Mouse (Mus musculus) limb, embryonic 10.5 days (tissue): ENCODE measurements around the gene Pdxp. TPM values are rescaled to one million over a fixed set of nuclear protein-coding genes. Genes with fewer than 3 reads are reported as not detected.

ENCODE experiments used
- DNase-seq: peaks from one replicate; pipeline ENCODE4 v3.0.0-alpha.2; 2017; ENCODE audit warnings: low spot score
- H3K27ac ChIP-seq: fragments of 300-500 bp; sonication (generic); 2 replicates; pipeline ENCODE4 v1.5.1; 2016; ENCODE audit warnings: mild to moderate bottlenecking
- H3K27me3 ChIP-seq: fragments of 300-500 bp; sonication (generic); 2 replicates; pipeline ENCODE4 v1.6.1; 2016; ENCODE audit warnings: low read depth, mild to moderate bottlenecking; ENCODE audit not compliant: poor library complexity, severe bottlenecking
- H3K36me3 ChIP-seq: fragments of 300-500 bp; sonication (generic); 2 replicates; pipeline ENCODE4 v1.6.1; 2016; ENCODE audit warnings: mild to moderate bottlenecking, moderate library complexity
- H3K4me1 ChIP-seq: fragments of 300-500 bp; sonication (generic); 2 replicates; pipeline ENCODE4 v1.6.1; 2016
- H3K4me3 ChIP-seq: fragments of 300-500 bp; sonication (generic); 2 replicates; pipeline ENCODE4 v1.5.1; 2016; ENCODE audit warnings: mild to moderate bottlenecking, moderate library complexity
- H3K9me3 ChIP-seq: fragments of 300-500 bp; sonication (generic); replicated peaks from 2 replicates; pipeline ENCODE4 v1.6.1; 2016; ENCODE audit warnings: mild to moderate bottlenecking
- WGBS: fragments of 180-500 bp; shearing (Covaris S2); methylation state at CpG from one replicate; pipeline ENCODE4 v1.1.7; 2016; 5-methylcytosine and 5-hydroxymethylcytosine counted together
- polyA plus RNA-seq: library from polyadenylated mRNA; unstranded; fragments of >200 nt; fragmentation: Nextera tagmentation; extraction: Ambion mirVana; gene quantifications from 2 replicates; pipeline ENCODE4 v1.2.1, GENCODE M21; 2016

The Pdxp gene
- polyA plus RNA-seq, 1 experiment from 2014 or later = 37.1 TPM

- no peak overlapping the region for H3K4me3 ChIP-seq
- WGBS = 87% methylated on average over 7 of the region's 7 CpGs
- peak overlapping the region; percentile 61; the same call in 1 of the 2 replicates for H3K27ac ChIP-seq
- no peaks in the 10 kb centered on the region for H3K9me3 ChIP-seq
- H3K4me1 ChIP-seq = peaks cover 48% of the 10 kb centered on the region
- no peaks in the 10 kb centered on the region for H3K27me3 ChIP-seq
- DNase-seq = no peak
- H3K36me3 ChIP-seq = peaks cover 27% of the 10 kb centered on the region
These were observed 9.0 kb downstream of the Pdxp start for GRCm38 (mm10) chr15:78922700-78923099.

GRCm38 (mm10) chr15:78923585-78923984 lies 9.9 kb downstream of the Pdxp start:
- 39% methylated on average over 6 of the region's 6 CpGs for WGBS
- H3K4me1 ChIP-seq = peaks cover 51% of the 10 kb centered on the region
- no peak overlapping the region for H3K4me3 ChIP-seq
- H3K27ac ChIP-seq = peak overlapping the region; percentile 61
- peaks cover 22% of the 10 kb centered on the region for H3K36me3 ChIP-seq
- H3K27me3 ChIP-seq = no peaks in the 10 kb centered on the region
- H3K9me3 ChIP-seq = no peaks in the 10 kb centered on the region
- no peak for DNase-seq

GRCm38 (mm10) chr15:78925129-78925528 lies 11.4 kb downstream of the Pdxp start:
- no peaks in the 10 kb centered on the region for H3K27me3 ChIP-seq
- no peak overlapping the region for H3K4me3 ChIP-seq
- H3K27ac ChIP-seq = peak overlapping the region; percentile 92
- H3K36me3 ChIP-seq = peaks cover 21% of the 10 kb centered on the region
- no peaks in the 10 kb centered on the region for H3K9me3 ChIP-seq
- peaks cover 52% of the 10 kb centered on the region for H3K4me1 ChIP-seq
- no peak for DNase-seq
- 46% methylated on average over 8 of the region's 8 CpGs for WGBS

- peak within 1 kb of the TSS; percentile 56 for H3K4me3 ChIP-seq
- peaks cover 52% of the 10 kb centered on the region for H3K4me1 ChIP-seq
- DNase-seq = peak; percentile 87
- 7% methylated on average over 20 of the region's 20 CpGs for WGBS
- peaks cover 21% of the 10 kb centered on the region for H3K36me3 ChIP-seq
- no peaks in the 10 kb centered on the region for H3K9me3 ChIP-seq
- H3K27ac ChIP-seq = peak within 1 kb of the TSS; percentile 92
- H3K27me3 ChIP-seq = no peaks in the 10 kb centered on the region
These were observed 12.6 kb downstream of the Pdxp start, which contains the start of gene Lgals1 for GRCm38 (mm10) chr15:78926021-78926919. Gene Lgals1, plus strand, starts transcription at chr15:78926725.

GRCm38 (mm10) chr15:78927021-78927787 lies 13.5 kb downstream of the Pdxp start:
- H3K36me3 ChIP-seq = peaks cover 21% of the 10 kb centered on the region
- DNase-seq = no peak
- WGBS = 17% methylated on average over 15 of the region's 15 CpGs
- no peaks in the 10 kb centered on the region for H3K27me3 ChIP-seq
- peak overlapping the region; percentile 56 for H3K4me3 ChIP-seq
- H3K4me1 ChIP-seq = peaks cover 52% of the 10 kb centered on the region
- no peaks in the 10 kb centered on the region for H3K9me3 ChIP-seq
- peak overlapping the region; percentile 92 for H3K27ac ChIP-seq

- no peaks in the 10 kb centered on the region for H3K27me3 ChIP-seq
- peak overlapping the region; percentile 92 for H3K27ac ChIP-seq
- peak; percentile 93 for DNase-seq
- WGBS = under 1% methylated on average over 33 of the region's 35 CpGs
- peak overlapping the region; percentile 56 for H3K4me3 ChIP-seq
- H3K9me3 ChIP-seq = no peaks in the 10 kb centered on the region
- peaks cover 21% of the 10 kb centered on the region for H3K36me3 ChIP-seq
- H3K4me1 ChIP-seq = peaks cover 52% of the 10 kb centered on the region
These were observed 14.2 kb downstream of the Pdxp start for GRCm38 (mm10) chr15:78927788-78928457.

- Histone ChIP-seq H3K4me3 (peak overlapping the region; percentile 56), H3K9me3 (no peaks in the 10 kb centered on the region), H3K36me3 (peaks cover 21% of the 10 kb centered on the region), H3K27ac (peak overlapping the region; percentile 92), H3K27me3 (no peaks in the 10 kb centered on the region), H3K4me1 (peaks cover 47% of the 10 kb centered on the region)
- 52% methylated on average over 8 of the region's 8 CpGs for WGBS
- no peak for DNase-seq
These were observed 14.8 kb downstream of the Pdxp start for GRCm38 (mm10) chr15:78928539-78928938.

- Histone ChIP-seq H3K4me3 (no peak overlapping the region), H3K27ac (no peak overlapping the region), H3K36me3 (peaks cover 21% of the 10 kb centered on the region), H3K4me1 (peaks cover 38% of the 10 kb centered on the region), H3K9me3 (no peaks in the 10 kb centered on the region), H3K27me3 (no peaks in the 10 kb centered on the region)
- no peak for DNase-seq
- WGBS = 95% methylated on average over 6 of the region's 6 CpGs
These were observed 16.5 kb downstream of the Pdxp start for GRCm38 (mm10) chr15:78930192-78930706.

GRCm38 (mm10) chr15:78930801-78931426 lies 17.2 kb downstream of the Pdxp start:
- no peaks in the 10 kb centered on the region for H3K9me3 ChIP-seq
- no peak overlapping the region for H3K4me3 ChIP-seq
- no peaks in the 10 kb centered on the region for H3K27me3 ChIP-seq
- DNase-seq = no peak
- 90% methylated on average over 7 of the region's 7 CpGs for WGBS
- no peak overlapping the region for H3K27ac ChIP-seq
- H3K4me1 ChIP-seq = peaks cover 38% of the 10 kb centered on the region
- peaks cover 21% of the 10 kb centered on the region for H3K36me3 ChIP-seq

- 28% methylated on average over 3 of the region's 3 CpGs for WGBS
These were observed 17.9 kb downstream of the Pdxp start for GRCm38 (mm10) chr15:78931577-78931976.

GRCm38 (mm10) chr15:78934784-78935320 lies 21.1 kb downstream of the Pdxp start, which contains the start of gene Nol12:
Gene Nol12, plus strand, starts transcription at chr15:78934933.
- Histone ChIP-seq H3K27me3 (no peaks in the 10 kb centered on the region), H3K27ac (peak within 1 kb of the TSS; percentile 90)
- DNase-seq = peak; percentile 91

More at GRCm38 (mm10) chr15:78931577-78931976, 17.9 kb downstream of the Pdxp start:
- Histone ChIP-seq H3K27me3 (no peaks in the 10 kb centered on the region), H3K4me3 (no peak overlapping the region), H3K9me3 (no peaks in the 10 kb centered on the region), H3K36me3 (peaks cover 25% of the 10 kb centered on the region), H3K4me1 (peaks cover 38% of the 10 kb centered on the region), H3K27ac (no peak overlapping the region)
- DNase-seq = no peak

More at GRCm38 (mm10) chr15:78934784-78935320, 21.1 kb downstream of the Pdxp start, which contains the start of gene Nol12:
- under 1% methylated on average over 42 of the region's 42 CpGs for WGBS
- Histone ChIP-seq H3K4me3 (peak within 1 kb of the TSS; percentile 85), H3K9me3 (no peaks in the 10 kb centered on the region), H3K4me1 (peaks cover 17% of the 10 kb centered on the region), H3K36me3 (peaks cover 46% of the 10 kb centered on the region)
